Mouse (Mus musculus) forebrain, embryonic 11.5 days (tissue): ENCODE measurements around the gene Klhl10. TPM values are rescaled to one million over a fixed set of nuclear protein-coding genes. Genes with fewer than 3 reads are reported as not detected.
A peak's percentile ranks its signal among the peaks of the same experiment; 100 is the strongest.

Experiments
- ATAC-seq: fragments of 200-750 bp; cut with Nextera tagmentation; replicated peaks from 2 replicates; pipeline ENCODE4 v1.8.0; 2017; ENCODE audit warnings: moderate TSS enrichment; ENCODE audit not compliant: low FRiP score
- DNase-seq: peaks from one replicate; pipeline ENCODE4 v3.0.0-alpha.2; 2017; ENCODE audit warnings: low spot score
- H3K27ac ChIP-seq: fragments of 300-500 bp; sonication (generic); 2 replicates; pipeline ENCODE4 v1.5.1; 2014; ENCODE audit warnings: low read depth, low read length
- H3K27me3 ChIP-seq: fragments of 300-500 bp; sonication (generic); 2 replicates; pipeline ENCODE4 v1.6.1; 2014; ENCODE audit warnings: mild to moderate bottlenecking, low read length, mixed read lengths; ENCODE audit not compliant: control insufficient read depth, insufficient read depth
- H3K36me3 ChIP-seq: fragments of 300-500 bp; sonication (generic); 2 replicates; pipeline ENCODE4 v1.6.1; 2014; ENCODE audit warnings: mild to moderate bottlenecking, low read length, moderate library complexity, mixed read lengths; ENCODE audit not compliant: control insufficient read depth, insufficient read depth
- H3K4me1 ChIP-seq: fragments of 300-500 bp; sonication (generic); replicated peaks from 2 replicates; pipeline ENCODE4 v1.6.1; 2014; ENCODE audit warnings: low read length, mixed read lengths; ENCODE audit not compliant: control insufficient read depth, insufficient read depth
- H3K4me2 ChIP-seq: fragments of 300-500 bp; sonication (generic); 2 replicates; pipeline ENCODE4 v1.6.1; 2014; ENCODE audit warnings: low read depth, mild to moderate bottlenecking, low read length, moderate library complexity, mixed read lengths; ENCODE audit not compliant: severe bottlenecking
- H3K4me3 ChIP-seq: fragments of 300-500 bp; sonication (generic); 2 replicates; pipeline ENCODE4 v1.5.1; 2014; ENCODE audit warnings: low read depth, low read length
- H3K9ac ChIP-seq: fragments of 300-500 bp; sonication (generic); 2 replicates; pipeline ENCODE4 v1.6.1; 2014; ENCODE audit warnings: low read length
- H3K9me3 ChIP-seq: fragments of 300-500 bp; sonication (generic); 2 replicates; pipeline ENCODE4 v1.6.1; 2016; ENCODE audit warnings: low read length, mixed read lengths; ENCODE audit not compliant: control insufficient read depth
- WGBS: fragments of 180-500 bp; shearing (Covaris S2); extraction: QIAGEN DNeasy Blood & Tissue Kit; methylation state at CpG from one replicate; pipeline ENCODE4 v1.1.7; 2014; 5-methylcytosine and 5-hydroxymethylcytosine counted together
- polyA plus RNA-seq: library from polyadenylated mRNA; unstranded; fragments of >200 nt; fragmentation: Nextera tagmentation; extraction: Ambion mirVana; gene quantifications from 2 replicates; pipeline ENCODE4 v1.2.1, GENCODE M21; 2014

Gene Klhl10
- polyA plus RNA-seq, 1 experiment from 2014 or later = 0.41 TPM

GRCm38 (mm10) chr11:100465229-100465792, 23.6 kb downstream of the Klhl10 start:
- H3K27ac ChIP-seq = no peak overlapping the region
- no peak overlapping the region for H3K9ac ChIP-seq
- no peak overlapping the region for H3K4me2 ChIP-seq
- DNase-seq (no peak), ATAC-seq (no peak)
- H3K9me3 ChIP-seq = no peaks in the 10 kb centered on the region
- WGBS = 93% methylated on average over 1 of the region's 1 CpGs
- no peaks in the 10 kb centered on the region for H3K27me3 ChIP-seq
- no peak overlapping the region for H3K4me3 ChIP-seq
- H3K4me1 ChIP-seq = no peaks in the 10 kb centered on the region
- no peaks in the 10 kb centered on the region; the same call in 1 of the 2 replicates for H3K36me3 ChIP-seq

- H3K9ac ChIP-seq = no peak overlapping the region
- no peak overlapping the region for H3K4me3 ChIP-seq
- no peak overlapping the region for H3K27ac ChIP-seq
- no peaks in the 10 kb centered on the region for H3K27me3 ChIP-seq
- DNase-seq = no peak
- H3K36me3 ChIP-seq = no peaks in the 10 kb centered on the region; the same call in 1 of the 2 replicates
- no peak for ATAC-seq
- H3K4me1 ChIP-seq = peaks cover 3% of the 10 kb centered on the region; the same call in 1 of the 2 replicates
- 86% methylated on average over 1 of the region's 1 CpGs for WGBS
- no peak overlapping the region for H3K4me2 ChIP-seq
- no peaks in the 10 kb centered on the region for H3K9me3 ChIP-seq
Observed at GRCm38 (mm10) chr11:100465833-100466232, 24.1 kb downstream of the Klhl10 start.

- H3K36me3 ChIP-seq = peaks cover 3% of the 10 kb centered on the region; the same call in 1 of the 2 replicates
- peak overlapping the region; percentile 95 for H3K9ac ChIP-seq
- peak; percentile 41 for DNase-seq
- peak overlapping the region; percentile 85 for H3K4me2 ChIP-seq
- peak overlapping the region; percentile 96 for H3K4me3 ChIP-seq
- no peaks in the 10 kb centered on the region for H3K9me3 ChIP-seq
- peaks cover 8% of the 10 kb centered on the region; the same call in 1 of the 2 replicates for H3K4me1 ChIP-seq
- H3K27me3 ChIP-seq = no peaks in the 10 kb centered on the region
- 4% methylated on average over 30 of the region's 30 CpGs for WGBS
- 0 out of 2 replicates have a peak, but pooled peaks have one; percentile 3 for ATAC-seq
- peak overlapping the region; percentile 75; the same call in 1 of the 2 replicates for H3K27ac ChIP-seq
Observed at GRCm38 (mm10) chr11:100471352-100472196, 29.9 kb downstream of the Klhl10 start.

DNA sequence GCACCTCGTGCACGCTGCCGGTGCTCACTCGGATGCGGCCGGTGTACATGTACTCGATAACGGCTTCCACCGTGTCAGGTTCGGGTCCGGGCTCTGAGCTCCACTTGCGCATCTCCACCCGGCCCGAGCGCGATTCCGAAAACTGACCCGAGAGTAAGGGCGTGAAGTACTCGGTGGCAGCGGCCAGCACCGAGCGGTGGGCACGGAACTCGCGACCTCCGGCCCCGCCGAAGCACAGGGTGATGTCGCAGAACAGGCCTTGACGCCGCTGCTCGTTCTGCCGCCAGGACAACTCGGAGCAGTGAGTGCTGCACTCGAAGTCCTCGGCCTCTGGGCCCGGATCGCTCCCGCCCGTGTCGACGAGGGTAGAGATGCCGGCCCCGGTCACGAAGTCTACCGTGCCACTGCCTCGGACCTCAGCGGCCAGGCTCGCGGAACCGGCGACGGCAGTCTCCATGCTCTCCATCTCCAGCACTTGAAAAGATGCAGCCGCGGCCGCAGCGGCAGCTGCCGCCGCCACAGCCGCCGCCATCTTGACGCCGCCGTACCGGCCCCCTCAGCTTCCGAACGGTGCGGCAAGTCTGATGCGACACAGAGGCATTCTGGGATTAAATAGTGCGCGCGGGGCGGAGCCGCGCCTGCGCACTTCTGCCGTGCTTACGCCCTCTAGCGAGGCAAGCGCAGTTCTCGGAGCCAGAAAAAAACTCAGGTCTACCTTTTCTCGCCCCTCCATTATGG, 30.6 kb downstream of the Klhl10 start, which contains the start of gene Klhl11:
Gene Klhl11, minus strand, starts transcription at position 545 of the 738 bp plus-strand sequence.
- peaks cover 8% of the 10 kb centered on the region; the same call in 1 of the 2 replicates for H3K4me1 ChIP-seq
- H3K9me3 ChIP-seq = no peaks in the 10 kb centered on the region
- peak within 1 kb of the TSS; percentile 85 for H3K4me2 ChIP-seq
- ATAC-seq (peak; percentile 91), DNase-seq (peak; percentile 96)
- WGBS = 0% methylated on average over 82 of the region's 83 CpGs
- H3K36me3 ChIP-seq = peaks cover 3% of the 10 kb centered on the region; the same call in 1 of the 2 replicates
- H3K27me3 ChIP-seq = no peaks in the 10 kb centered on the region
- peak within 1 kb of the TSS; percentile 75 for H3K27ac ChIP-seq
- peak within 1 kb of the TSS; percentile 95 for H3K9ac ChIP-seq
- H3K4me3 ChIP-seq = peak within 1 kb of the TSS; percentile 96

DNA sequence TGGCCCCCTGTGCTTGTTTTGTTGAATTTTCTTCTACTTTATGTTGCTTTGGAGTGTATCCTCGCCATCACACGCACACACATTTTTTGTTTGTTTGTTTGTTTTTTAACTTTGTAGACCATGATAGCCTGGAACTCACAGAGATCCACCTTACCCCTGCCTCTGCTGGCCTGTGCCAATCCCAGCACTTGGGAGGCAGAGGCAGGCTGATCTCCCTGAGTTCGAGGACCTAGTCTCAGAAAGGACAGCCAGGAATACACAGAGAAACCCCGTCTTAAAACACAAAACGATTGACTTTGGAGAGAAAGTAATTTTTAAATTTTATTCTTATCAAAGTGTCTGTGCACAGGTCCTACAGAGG, 31.2 kb downstream of the Klhl10 start:
- peaks cover 8% of the 10 kb centered on the region; the same call in 1 of the 2 replicates for H3K4me1 ChIP-seq
- H3K27ac ChIP-seq = no peak overlapping the region
- H3K27me3 ChIP-seq = no peaks in the 10 kb centered on the region
- DNase-seq (no peak), ATAC-seq (peak; percentile 61)
- 32% methylated on average over 5 of the region's 5 CpGs for WGBS
- peaks cover 6% of the 10 kb centered on the region; the same call in 1 of the 2 replicates for H3K36me3 ChIP-seq
- peak overlapping the region; percentile 96 for H3K4me3 ChIP-seq
- no peaks in the 10 kb centered on the region for H3K9me3 ChIP-seq
- no peak overlapping the region for H3K9ac ChIP-seq
- H3K4me2 ChIP-seq = no peak overlapping the region; the same call in 1 of the 2 replicates

- ATAC-seq (no peak), DNase-seq (no peak)
- WGBS = 95% methylated on average over 5 of the region's 5 CpGs
- Histone ChIP-seq H3K4me2 (no peak overlapping the region), H3K9me3 (no peaks in the 10 kb centered on the region), H3K36me3 (peaks cover 18% of the 10 kb centered on the region; the same call in 1 of the 2 replicates), H3K27me3 (no peaks in the 10 kb centered on the region), H3K4me3 (no peak overlapping the region), H3K4me1 (peaks cover 2% of the 10 kb centered on the region; the same call in 1 of the 2 replicates), H3K9ac (no peak overlapping the region), H3K27ac (no peak overlapping the region)
Observed at GRCm38 (mm10) chr11:100476281-100476680, 34.6 kb downstream of the Klhl10 start.

GRCm38 (mm10) chr11:100479152-100479551, 37.4 kb downstream of the Klhl10 start:
- Histone ChIP-seq H3K4me3 (no peak overlapping the region), H3K27ac (no peak overlapping the region), H3K4me2 (no peak overlapping the region), H3K9me3 (no peaks in the 10 kb centered on the region), H3K4me1 (no peaks in the 10 kb centered on the region), H3K36me3 (peaks cover 28% of the 10 kb centered on the region; the same call in 1 of the 2 replicates), H3K9ac (no peak overlapping the region), H3K27me3 (no peaks in the 10 kb centered on the region)
- peak; percentile 40 for DNase-seq
- WGBS = 93% methylated on average over 7 of the region's 7 CpGs
- no peak for ATAC-seq

DNA sequence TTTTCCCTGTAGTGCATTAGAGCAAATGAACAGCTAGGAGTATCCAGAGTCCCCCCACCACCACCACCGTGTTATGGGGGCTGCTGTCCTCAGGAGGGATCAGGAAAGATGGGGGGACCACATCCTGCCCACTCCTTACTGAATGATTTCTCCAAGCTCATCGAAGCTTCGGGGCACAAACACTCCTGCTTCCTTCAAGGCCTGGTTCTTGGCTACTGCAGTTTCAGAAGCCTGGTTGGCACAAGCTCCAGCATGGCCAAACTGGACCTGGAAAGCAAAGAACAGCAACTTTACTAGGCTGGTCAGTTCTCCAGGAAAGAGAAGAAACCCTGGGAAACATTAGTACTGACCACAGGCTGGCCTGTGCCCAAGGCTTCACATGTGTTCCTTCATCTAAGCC, 42.7 kb downstream of the Klhl10 start:
- no peak overlapping the region for H3K27ac ChIP-seq
- no peaks in the 10 kb centered on the region for H3K27me3 ChIP-seq
- H3K4me3 ChIP-seq = no peak overlapping the region
- no peak overlapping the region for H3K9ac ChIP-seq
- no peaks in the 10 kb centered on the region for H3K4me1 ChIP-seq
- WGBS = 92% methylated on average over 3 of the region's 3 CpGs
- H3K4me2 ChIP-seq = no peak overlapping the region
- H3K36me3 ChIP-seq = peaks cover 21% of the 10 kb centered on the region; the same call in 1 of the 2 replicates
- H3K9me3 ChIP-seq = no peaks in the 10 kb centered on the region
- ATAC-seq (no peak), DNase-seq (peak; percentile 27)
